Mouse (Mus musculus) testis, adult 2 months (tissue): ENCODE data around the gene Angel1.

ENCODE experiments used
- CTCF ChIP-seq: fragments of 200-500 bp; IDR thresholded peaks from 2 replicates; pipeline ENCODE4 v1.5.1; 2012; ENCODE audit warnings: low read depth, mild to moderate bottlenecking, inconsistent platforms, low read length, moderate library complexity; ENCODE audit not compliant: control insufficient read depth, insufficient read depth, insufficient replicate concordance
- POLR2A ChIP-seq: fragments of 200-500 bp; IDR thresholded peaks from 2 replicates; pipeline ENCODE4 v1.6.1; 2012; ENCODE audit warnings: low read depth, mild to moderate bottlenecking, inconsistent platforms, low read length, moderate library complexity; ENCODE audit not compliant: control insufficient read depth

DNA sequence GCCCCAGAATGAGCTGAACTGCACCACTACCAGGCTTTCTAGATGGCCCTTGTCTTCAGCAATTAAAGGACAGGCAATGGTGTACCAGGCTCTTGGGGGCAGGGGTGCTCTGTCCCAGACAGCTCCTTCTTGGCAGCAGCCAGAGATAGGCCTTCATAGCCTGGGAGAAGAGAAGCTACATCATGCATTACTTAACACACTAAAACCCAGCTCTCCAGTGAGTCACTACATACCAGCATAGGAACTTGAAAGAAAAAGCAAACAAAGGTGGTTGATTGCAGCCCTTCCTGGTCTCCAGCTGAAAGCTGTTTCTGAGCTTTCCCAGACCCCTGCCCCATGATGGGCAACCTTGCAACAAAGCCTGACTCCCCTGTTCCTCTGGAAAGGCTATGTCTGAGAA lies 27.7 kb downstream of the Angel1 start:
- TF ChIP-seq CTCF (no peak), POLR2A (no peak)
